Mouse (Mus musculus) cerebellum, postnatal 25 days (tissue): ENCODE measurements around the gene Actr5.

Experiments
- DNase-seq, 2 experiments: peaks; one replicate each; pipeline ENCODE4 v3.0.0; 2021; ENCODE audit warnings: mixed read lengths in 2 of 2

The Actr5 gene

DNA sequence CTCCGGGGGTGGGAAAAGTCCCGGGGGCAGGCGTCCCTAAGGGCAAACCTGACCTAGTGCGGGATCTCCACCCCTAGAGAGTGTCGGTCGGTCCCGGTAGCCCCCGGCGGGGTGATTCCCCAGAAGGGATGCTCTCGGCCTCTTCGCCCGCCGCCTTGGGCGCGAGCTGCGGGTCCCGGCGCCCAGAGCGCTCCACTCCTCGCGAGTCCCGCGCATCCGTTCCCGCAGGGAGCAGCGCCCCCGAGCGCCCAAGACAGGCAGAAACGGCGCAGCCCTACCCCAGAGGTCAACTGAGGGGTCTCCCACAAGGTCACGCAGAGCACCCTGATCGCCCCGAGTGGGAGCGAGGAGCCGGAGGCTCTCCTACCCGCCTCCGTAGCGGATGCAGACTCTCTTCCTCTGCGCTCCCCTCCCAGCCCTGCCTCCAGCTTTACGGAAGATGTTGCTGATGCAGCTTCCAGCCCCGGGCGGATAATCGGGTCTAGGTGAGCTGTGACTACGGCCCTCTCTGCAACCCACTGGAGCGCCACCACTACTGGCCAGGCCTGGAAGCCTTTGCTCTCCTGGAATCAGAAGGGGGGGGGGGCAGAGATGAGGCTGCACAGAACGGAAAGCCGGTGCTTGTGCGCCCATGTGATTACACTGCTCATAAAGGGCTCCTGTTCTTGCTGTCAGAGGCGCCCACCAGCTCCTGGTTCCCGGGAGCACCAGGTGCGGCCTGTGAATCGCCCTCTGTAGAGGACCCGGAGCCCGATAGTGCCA, 43.2 kb downstream of the Actr5 start:
- DNase-seq, result peak; percentile 14 to 43

DNA sequence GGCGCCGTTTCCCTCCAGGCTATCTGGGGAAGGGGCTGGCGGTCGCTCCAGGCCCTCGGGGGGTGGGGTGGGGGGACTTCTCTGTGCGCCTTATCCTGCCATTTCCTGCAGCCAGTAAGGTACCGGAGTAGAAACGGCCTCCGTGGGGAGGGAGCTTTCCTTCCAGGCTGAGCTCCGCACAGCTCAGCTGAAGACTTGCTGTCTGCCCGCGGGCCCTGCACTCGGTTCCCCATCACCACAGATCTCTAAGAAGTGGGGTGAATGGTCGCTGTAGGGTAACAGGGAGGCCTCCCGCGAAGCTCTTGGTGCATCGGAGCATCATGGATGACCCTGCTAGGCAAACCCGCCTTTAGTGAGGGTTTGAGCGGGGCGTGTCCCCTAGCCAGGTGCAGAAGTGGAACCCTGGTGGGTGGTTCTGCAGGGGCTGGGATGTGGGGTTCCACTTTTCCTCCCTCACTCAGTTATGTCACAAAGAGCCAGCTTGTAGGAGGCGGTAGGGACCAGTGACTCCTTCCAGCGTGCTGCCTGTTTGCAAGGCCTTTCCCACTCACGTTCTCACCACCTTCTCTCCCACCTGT, 43.8 kb downstream of the Actr5 start:
- DNase-seq, result no peak

DNA sequence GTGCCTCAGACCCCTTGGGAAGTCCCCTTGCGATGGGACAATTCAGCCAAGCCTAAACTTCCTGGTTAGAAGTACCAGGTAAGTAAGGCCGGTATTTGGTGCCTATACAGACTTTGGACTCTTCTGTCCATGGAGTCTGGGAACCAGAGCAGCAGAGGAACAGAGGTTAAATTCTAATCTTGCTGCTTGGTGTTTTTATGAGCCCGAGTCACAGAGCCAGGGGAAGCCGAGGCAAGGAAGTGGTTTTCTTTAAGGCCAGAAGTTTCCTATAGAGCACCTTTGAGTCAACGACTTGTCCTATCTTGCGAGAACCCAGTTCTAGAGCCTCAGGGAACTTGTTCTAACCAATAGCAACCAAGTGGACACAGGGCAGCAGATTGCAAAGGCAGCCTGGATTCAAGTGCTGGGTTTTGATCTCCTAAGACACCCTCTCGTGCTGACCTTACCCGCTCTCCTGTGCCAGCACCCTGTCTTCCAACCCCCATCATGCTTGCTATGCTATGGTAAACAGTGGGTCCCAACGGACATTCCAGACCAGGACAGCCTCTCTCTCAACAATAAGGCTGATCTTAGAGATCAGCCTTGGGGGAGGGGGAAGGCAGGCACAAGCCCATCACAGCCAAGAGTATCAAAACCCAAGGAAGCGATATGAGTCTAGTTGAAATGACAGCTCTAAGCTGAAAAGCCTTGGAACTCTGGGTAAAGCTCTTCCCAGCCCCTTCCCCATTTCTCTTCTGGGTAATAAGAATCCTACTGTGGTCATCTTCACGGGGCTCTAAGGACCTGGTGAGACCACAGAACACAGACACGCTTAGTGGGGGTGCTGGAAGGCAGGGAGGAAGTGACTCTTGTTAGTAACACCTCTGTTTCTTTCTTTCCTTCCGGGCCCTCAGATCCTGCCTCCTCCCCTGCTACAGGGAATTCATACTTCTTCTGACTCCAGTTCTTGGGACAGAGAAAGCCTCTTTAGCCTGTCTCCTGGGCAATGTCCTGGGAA, 44.8 kb downstream of the Actr5 start:
- no peak for DNase-seq

DNA sequence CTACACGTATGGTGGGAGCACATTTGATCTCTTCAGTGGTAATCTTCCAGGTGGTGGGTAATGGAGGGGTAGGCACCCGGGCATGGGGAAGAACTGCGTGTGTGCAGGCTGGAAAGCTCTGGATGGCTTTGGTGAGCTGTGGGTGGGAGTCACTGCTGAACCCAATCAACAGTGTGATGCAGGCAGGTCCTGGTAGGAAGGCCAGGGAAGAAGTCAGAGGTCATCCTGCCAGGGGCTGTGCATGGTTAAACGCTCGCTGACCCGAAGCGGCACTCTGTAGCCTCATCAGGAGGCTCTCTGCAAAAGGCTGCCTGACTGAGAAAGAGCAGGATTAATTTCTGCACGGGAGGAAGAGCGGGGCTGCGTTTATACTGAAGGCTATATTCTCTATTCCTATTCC, 45.9 kb downstream of the Actr5 start:
- no peak for DNase-seq

DNA sequence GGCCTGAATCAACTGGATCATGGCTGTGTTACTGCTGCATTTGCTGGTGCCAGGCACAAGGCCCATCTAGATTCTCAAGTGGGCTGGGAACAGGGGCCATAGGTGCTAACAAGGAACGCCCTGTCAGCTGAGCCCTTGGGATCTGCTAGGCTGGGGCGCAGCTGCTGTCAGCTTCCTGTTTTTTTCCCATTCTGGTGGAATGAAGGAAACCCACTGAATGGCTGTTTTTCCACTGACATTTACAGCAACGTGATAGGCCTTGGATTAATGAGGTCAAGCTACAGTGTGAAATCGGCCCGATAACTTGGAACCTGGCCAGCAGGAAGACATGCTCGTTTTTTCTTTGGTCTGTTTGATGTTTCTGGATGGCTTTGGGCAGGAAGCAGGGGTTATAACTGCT, 48.1 kb downstream of the Actr5 start:
- peak in 1 of 2 experiments; percentile 27 for DNase-seq

DNA sequence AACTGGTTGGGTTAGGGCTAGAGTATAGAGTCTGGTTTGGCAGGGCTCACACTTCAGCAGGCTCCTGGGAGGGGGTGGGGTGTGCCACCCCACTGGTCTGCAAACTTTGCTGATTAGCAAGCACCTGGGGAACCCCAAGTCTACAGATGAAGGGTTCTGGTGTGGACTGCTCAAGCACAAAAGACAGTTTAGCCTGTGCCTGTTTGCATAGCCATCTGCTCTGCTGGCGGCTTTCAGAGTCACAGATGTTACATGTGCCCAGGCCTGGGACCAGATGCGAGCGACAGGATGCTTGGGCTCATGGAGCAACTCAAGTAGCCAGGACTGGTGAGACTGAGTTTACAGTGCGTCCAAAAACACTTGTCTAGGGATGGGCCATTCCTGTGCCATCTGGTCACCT, 48.8 kb downstream of the Actr5 start:
- no peak for DNase-seq

DNA sequence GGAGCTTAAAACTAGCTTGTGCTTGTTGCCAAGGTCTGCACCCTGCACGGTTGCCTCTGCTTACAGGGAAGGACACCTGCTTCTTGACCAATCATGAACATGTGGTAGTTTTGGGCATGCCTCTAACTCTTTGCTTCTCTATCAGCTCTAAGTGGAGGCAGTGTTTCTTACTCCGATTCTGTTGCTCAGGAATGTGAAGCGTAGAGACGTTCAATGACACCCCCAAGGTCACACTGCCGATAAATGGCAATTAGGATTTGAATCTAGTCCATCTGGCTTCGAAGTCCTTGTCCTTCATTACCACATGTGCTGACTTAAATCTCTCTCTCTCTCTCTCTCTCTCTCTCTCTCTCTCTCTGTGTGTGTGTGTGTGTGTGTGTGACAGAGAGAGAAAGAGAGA, 49.4 kb downstream of the Actr5 start:
- DNase-seq, result no peak

DNA sequence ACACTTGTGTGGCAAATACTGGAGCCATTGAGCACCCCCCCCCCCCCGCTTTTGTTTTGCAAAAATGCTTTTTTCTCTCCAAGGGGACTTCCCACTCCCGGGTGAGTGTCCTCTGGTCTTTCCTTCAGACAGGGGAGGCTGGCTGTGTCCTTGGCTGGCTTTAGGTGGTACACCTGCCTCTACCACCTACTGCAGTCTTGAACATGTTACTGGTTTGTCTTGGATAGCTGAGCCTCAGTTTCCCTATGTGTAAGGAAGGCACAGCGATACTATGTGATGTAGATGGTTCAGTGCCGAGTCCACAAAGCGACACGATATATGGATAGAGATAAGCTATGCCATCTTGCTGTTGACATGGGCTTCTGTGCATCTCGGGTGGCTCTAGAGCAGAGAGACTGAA, 50.1 kb downstream of the Actr5 start:
- no peak for DNase-seq

DNA sequence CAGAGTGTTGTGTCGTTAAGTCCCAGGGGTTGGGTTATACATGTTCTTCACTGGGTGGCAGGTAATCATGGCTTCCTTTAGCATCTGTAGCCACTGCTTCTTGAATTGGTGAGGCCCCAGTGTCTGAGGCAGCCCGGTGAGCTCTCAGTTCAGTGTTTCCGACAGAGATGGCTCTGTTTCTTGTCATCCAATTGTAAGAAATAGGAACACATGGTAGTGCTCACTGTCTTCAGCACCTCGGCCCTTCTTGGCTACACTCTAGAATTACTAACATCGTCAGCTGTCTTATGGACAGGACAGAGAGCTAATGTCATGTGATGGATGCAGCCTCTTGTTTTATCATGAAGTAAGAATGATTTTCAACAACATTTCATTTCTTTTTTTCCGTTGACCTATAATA, 50.5 kb downstream of the Actr5 start:
- no peak for DNase-seq

DNA sequence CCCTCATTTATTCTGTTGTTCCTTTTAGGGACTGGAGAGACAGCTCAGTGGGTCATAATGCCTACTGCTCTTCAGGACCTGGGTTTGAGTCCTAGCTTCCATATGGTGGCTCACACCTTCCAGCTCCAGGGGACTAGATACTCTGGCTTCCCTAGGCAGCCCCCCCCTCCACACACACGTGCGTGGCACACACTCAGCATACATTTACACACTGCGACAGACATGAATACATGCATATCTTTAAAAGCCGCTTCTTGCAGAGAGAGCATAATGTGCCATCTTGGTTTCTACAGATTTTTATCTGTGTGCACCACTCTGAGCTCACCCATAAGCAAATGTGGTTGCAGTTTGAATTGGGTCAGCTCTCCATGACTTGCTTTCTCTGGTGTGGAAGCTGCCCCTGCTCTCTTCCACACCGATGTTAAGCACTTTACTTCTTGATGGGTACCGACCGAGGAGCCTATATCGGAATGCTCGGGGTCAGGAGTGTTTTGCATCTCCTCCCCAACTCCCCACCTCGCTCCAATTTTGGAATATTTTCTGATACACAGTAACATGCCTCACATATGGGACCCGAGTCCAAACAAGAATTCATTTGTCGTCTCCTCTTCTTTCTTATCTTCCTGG, 51.3 kb downstream of the Actr5 start:
- no peak for DNase-seq

DNA sequence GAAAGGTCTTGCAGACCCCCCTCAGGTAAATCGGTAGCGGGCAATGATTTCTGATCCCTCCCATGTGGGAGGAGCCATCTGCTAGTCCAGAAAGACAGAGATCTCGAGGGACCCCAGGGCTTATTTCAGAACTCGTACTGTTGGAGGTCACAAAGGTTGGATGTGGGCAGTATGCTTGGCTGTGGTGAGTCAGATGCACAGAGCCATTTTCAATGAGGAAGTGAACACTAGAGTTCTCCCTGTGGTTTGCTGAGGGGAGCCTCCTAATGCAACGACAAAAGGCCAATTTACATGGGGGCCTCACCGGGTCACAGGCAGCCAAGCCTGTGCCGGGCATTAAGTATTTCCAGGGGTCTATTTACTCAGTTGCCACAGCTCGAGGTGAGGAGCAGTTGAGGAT, 53.3 kb downstream of the Actr5 start:
- no peak for DNase-seq

DNA sequence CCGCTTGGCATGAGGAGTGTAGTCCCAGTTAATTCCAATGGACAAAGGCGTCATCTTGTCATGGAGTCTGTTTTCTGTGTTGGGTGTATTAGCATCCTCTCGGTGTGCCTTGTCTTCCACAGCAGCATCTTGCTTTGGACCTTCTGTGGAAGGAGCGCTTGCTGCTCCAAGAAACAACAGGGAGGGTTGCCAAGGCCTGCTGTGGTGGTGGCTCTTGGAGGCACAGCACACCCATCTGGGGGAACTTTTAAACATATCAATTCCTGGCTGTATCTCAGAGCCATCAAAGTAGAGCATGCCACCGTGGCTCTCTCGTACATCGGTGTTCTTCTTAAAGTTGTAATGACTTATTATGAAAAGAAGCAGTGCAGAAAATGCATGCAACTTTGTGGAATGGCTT, 54.4 kb downstream of the Actr5 start:
- DNase-seq, result no peak

DNA sequence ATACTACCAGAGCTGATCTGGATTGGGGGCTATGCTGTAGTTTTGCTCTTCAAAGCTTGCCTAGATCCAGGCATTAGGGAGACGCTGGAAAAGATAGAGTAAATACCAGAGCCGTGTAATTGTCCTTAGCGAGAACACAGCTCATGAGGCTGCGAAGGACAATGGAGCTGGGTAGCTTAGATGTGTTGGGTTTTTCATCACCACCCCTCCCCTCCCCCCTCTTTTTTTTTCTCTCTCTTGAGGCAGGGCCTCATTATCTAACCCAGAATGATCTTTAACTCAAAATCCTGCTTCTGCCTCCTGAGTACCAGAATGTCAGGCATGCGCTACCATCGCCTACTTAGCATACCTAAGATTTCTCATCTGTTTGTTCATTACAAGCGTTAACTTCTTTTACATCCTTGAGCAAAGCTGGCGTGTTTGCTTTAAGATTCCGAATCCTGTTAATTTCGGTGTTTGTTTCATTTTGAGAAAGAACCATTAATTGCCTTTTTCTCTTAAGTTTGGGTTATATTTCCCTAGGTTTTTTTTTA, 55.7 kb downstream of the Actr5 start:
- no peak for DNase-seq

DNA sequence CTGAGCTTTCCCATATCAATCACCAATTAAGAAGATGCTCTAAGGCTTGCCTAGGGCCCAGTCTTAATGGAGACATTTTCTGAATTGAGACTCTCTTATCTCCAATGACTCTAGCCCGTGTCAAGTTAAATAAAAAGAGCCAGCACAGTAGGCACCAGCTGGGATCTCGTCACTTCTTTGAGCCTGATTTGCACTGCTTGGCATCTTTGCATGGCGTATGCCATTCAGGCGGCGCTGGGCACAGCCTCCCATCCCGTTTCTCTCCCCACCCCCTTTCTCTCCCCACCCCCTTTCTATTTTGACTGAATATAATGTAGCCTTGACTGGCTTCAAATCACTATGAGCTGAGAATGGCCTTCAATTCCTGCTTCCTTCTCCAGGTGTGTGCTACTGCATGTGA, 57.0 kb downstream of the Actr5 start:
- DNase-seq, result no peak

DNA sequence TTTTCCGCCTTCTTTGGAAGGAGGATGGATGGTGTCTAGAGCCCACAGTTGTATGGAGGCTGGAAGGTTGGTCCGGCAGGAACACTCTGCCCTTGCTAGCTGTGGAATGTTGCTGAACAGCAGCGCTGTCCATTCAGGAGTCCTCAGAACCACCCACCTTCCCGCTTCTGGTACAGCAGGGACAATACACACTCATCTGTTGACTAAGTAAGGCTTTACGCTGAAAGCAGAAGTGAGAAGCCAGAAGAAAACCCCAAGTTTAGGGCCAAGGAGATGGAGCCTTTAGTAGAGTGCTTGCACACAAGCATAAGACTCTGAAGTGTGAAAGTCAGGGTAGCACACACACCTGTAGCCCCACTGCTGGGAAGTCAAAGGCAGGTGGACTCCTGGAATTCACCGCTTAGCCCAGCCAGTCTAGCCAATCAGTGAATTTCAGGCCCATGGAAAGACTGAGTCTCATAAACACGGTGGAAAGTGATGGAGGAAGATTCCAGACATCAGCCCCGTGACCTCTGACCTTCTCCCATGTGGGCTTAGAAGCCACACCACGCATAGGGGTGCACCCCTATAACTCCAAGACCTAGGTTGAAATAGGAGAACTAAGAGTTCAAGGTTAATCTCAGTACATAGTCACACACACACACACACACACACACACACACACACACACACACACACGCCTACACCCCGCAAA, 57.8 kb downstream of the Actr5 start:
- no peak for DNase-seq

DNA sequence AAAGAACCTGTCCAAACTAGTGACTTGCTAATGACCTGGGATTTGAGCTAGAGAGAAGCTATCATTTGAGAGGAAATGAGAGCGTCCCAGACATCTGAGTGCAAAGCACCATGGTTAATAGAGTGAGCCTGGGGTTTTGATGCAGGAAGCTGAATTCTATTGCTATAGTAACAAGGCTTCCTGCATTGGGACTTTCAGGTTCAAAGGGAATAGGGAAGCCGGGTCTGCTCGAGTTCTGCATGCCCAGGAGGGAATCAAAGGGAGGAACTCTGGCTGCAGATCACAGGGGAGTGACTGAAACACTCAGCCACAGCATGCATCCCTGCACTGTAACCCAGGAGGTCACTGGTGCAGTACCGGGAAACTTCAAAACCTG, 58.3 kb downstream of the Actr5 start:
- DNase-seq, result no peak

DNA sequence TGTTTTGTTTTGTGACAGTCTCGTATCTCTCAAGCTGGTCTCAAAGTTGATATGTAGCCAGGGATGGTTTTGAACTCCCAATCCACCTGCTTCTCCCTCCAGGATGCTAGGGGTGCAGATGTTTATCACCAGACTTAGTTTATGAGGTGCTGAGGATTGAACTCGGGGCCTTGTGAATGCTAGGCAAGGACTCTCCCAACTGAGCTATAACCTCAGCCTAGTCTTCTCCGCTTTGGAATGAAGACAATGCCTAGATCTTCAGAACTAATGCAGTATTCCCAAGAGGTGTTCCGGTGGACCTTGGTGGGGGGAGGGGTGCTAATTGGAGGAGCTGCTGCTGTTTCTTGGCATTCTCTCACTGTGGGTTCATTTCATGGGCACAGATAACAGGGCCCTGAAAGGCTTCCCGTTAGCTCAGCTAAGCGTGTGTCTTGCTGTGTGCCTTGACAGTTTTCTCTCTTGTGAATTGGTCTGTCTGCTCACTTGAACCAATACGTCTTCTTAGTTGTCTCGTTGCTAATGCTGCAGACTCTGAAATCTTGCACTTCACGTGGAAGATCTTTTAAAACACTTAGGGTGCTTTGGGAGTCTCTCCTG, 59.7 kb downstream of the Actr5 start:
- DNase-seq, result no peak

DNA sequence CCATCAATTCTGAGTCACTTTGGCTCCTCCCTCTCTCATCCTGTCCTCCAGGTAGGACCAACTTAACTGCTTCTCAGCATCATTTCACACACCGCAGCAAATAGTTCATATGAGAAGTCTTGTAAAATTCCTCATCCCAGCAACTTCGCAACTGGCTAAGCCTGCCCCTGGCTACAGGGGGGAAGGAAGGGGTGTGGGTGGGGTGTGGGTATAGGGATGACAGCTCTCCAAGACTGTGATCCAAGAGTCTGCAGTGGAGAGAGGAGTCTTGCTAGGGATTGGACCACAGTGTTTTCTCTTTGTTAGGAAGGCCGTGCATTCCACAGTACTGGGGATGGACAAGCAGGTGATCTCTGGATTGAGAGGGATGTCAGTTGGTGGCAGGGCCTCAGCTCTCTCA, 60.2 kb downstream of the Actr5 start:
- DNase-seq, result no peak

DNA sequence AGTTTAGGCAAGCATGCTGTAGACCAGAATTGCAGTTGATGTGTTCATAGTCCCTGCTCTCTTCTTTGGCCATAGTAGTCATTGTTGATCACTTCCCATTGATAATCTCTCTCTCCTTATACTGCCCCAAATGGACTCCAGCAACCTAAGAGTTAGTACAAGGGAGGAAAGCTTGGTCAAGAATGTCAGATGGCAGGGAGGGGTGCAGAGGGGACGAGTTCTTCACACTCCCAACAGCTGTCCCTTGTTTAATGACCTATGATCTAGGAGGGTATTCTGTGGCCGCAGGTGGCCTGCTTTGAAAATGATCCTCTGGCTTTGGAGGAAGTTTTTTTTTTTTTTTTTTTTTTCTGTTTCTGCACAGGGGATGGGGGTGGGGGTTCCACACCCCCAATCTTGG, 61.7 kb downstream of the Actr5 start:
- DNase-seq, result no peak

DNA sequence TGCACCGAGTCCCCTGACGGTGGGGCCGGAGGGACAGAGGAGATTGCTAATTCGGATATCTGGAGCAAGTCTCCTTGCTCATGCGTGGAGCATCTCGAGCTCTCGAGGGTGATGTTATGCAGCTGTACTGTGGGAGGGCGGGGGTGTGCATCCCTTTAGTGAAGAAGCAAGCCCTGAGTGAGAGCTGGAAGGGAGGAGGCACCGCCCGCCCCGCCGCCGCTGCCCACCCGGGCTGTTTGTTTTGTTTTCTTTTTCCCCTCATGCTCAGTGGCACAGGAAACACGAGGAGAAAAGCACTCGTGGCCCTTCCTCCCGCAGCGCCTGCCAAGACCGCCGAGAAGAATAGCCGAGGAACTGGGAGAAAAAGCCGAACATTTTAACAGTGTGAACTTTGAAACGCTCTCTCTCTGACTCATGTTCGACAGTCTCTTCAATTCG, 63.1 kb downstream of the Actr5 start:
- peak in 1 of 2 experiments; percentile 23 for DNase-seq
